Mouse (Mus musculus): ENCODE measurements around the gene Fam229a. TPM values are rescaled to one million over a fixed set of nuclear protein-coding genes. Genes with fewer than 3 reads are reported as not detected.
"Not testable (repeated sequence)": the region's sequence is repeated elsewhere in the genome, so short reads cannot be mapped to it uniquely, and the experiment has no call there.

Gene Fam229a
- polyA plus RNA-seq, 1 experiment: 0.17 TPM

DNA sequence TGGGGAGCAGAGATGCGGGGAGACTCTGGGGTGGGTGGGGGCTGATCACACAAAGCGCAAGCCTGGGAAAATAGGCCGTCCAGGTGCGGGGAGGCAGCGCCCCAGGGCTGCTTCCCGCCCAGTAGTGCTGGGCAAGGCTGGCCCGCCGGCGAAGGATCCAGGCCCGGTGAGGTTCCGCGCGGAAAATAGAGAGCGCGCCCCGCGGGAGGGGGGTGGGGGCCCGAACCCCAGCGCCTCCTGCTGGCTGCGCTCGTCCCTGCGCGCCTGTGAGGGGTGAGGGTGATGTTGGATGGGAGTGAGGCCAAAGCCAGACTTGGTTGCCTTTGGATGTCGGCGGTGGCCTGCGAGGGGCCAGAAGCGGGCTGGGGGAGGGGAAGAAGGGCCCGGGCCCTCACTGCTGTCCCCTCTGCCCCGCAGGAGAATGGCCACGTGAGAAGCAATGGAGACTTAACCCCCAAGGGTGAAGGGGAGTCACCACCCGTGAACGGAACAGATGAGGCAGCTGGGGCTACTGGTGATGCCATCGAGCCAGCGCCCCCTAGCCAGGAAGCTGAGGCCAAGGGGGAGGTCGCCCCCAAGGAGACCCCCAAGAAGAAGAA is 23.4 kb downstream of the Fam229a start:
- 2% methylated on average over 35 of the region's 35 CpGs for WGBS
- DNase-seq (ENCODE audit: low read depth, low spot score): no peak

DNA sequence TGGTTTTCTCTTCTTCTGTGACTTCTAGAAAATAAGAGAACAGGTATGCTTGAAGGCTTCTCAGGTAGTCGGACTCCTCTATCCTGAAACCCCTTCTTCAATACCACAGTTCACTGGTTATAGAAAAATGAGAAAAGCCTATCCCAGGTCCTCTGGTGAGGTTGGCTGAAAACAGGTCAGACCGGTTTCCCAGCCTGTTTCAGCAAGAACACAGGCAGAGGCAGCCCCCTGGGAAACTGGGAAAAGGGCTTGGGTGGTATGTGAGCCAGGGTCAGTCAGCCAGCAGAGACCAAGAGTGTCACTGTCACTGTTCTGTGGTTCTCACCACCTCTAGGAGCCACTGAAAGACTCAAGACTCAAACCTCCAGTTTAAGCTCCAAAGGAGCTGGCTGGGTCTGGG is 25.9 kb downstream of the Fam229a start:
- WGBS: 23% methylated on average over 2 of the region's 2 CpGs
- no peak for DNase-seq (ENCODE audit: low read depth, low spot score)

DNA sequence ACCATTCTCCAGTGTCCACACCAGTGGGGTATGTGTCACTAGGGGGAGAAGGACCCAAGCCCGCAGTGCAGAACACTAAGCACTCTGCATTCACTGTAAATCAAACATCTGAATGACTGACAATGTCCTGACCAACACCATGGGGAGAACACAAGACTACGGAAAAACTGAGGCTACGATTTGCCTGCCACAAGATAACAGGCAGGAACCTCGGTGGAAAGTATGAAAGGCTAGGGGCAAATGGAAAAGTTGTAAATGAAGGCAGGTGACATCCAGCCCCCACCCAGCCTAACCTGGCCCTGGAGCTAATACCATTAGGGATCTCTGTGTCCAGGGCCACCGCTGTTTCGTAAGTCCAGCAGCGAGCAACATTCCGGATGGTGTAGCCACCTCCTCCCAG is 27.5 kb downstream of the Fam229a start:
- 91% methylated on average over 8 of the region's 8 CpGs for WGBS
- no peak for DNase-seq (ENCODE audit: low read depth, low spot score)

DNA sequence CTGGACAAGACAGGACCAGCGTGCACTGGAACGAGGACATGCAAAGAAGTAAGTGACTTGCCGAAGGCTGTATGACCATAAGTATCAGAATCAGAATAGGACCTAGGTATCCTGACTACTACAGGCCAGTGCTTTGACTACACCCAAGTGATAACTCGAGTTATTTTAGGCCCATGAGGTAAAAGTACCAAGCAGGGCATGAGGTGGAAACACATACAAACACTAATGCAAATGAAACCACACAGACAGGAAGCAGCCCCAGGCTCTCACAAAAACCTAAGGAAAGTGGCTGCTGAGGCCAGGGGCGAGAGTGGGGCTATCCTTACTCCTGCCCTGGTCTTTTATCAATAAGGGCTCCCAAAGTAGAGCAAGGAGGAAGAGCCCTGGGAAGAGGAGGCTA is 34.3 kb downstream of the Fam229a start:
- whole genome bisulfite sequencing: 71% methylated on average over 5 of the region's 5 CpGs
- no peak for DNase-seq (ENCODE audit: low read depth, low spot score)

DNA sequence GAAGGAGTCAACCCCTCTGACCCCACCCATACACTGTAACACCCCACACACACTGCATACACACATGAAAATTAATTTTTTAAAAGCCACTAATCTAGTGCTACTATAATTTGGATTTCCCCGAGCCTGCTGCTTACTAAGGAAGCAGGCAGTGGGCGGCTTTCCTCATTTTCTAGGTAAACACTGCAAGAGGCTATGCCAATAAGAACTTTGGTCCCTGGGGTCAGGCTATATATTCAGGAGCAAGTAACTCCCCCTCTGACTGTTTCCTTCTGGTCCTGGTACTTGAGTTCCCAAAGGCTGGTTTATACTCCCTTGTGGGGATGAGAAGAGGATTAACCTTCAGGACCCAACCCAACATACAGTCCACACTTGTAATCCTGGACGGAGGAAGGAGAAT is 34.9 kb downstream of the Fam229a start:
- DNase-seq (ENCODE audit: low read depth, low spot score): no peak
- 33% methylated on average over 3 of the region's 3 CpGs for WGBS

DNA sequence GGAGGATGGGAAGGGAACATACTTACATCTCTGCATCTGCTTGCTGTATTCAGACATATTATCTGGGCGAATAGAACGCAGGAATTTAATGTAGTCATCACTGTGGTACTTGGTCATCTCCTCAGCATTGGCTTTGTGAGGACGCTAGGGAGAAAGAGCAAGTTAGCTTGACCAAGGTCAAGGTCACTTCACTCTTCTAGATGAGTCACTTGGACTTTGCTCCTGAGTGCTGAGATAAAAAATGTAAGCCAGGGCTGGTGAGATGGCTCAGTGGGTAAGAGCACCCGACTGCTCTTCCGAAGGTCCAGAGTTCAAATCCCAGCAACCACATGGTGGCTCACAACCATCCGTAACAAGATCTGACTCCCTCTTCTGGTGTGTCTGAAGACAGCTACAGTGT is 37.9 kb downstream of the Fam229a start:
- 84% methylated on average over 6 of the region's 6 CpGs for WGBS
- not testable (repeated sequence) for DNase-seq (ENCODE audit: low read depth, low spot score)

DNA sequence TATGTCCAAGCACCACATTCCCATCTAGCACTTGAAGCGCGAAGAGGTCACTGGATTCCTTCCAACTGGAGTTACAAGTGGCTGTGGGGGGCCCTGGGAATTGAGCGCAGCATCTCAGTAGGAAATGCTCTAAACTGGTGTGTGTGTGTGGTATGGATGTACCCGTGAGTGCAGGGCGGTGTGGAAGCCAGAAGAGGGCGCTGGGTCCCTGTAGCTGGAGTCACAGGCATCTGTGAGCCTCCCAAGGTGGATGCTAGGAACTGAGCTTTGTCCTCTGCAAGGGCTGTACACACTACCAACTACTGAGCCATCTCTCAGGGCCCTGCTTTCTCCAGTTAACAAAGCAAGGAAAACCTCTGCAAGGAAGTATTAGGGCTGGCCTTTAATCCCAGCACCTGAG is 49.0 kb downstream of the Fam229a start:
- 83% methylated on average over 6 of the region's 6 CpGs for WGBS
- no peak for DNase-seq (ENCODE audit: low read depth, low spot score)

Other genes with a start within 250 kb of the Fam229a start
- gene C77080, start 229.8 kb upstream of the Fam229a start, polyA plus RNA-seq (2012; rRNA removed): 92.7 and 138 TPM in 2 replicates
- 0.92 and 1.1 TPM in 2 replicates for gene Sync, start 203.6 kb upstream of the Fam229a start, polyA plus RNA-seq (2012; rRNA removed)
- gene Rbbp4, start 155.8 kb upstream of the Fam229a start, polyA plus RNA-seq (2012; rRNA removed): 27.1 and 29.3 TPM in 2 replicates
- gene Zbtb8os, start 155.5 kb upstream of the Fam229a start, polyA plus RNA-seq (2012; rRNA removed): 23.1 and 24.9 TPM in 2 replicates
- 10.6 and 11.3 TPM in 2 replicates for gene Zbtb8a, start 113.1 kb upstream of the Fam229a start, polyA plus RNA-seq (2012; rRNA removed)
- gene Zbtb8b, start 50.3 kb upstream of the Fam229a start, polyA plus RNA-seq (2012; rRNA removed): 0.02 TPM in 1 of 2 replicates, not detected in the other
- 22.8 and 26.3 TPM in 2 replicates for gene Bsdc1, start 29.6 kb upstream of the Fam229a start, polyA plus RNA-seq (2012; rRNA removed)
- gene Tssk3, start 168 bp upstream of the Fam229a start, polyA plus RNA-seq (2012; rRNA removed): not detected in 2 replicates
- gene Marcksl1, start 22.4 kb downstream of the Fam229a start, polyA plus RNA-seq (2012; rRNA removed): 29.3 and 50.1 TPM in 2 replicates
- gene Hdac1, start 51.5 kb downstream of the Fam229a start, polyA plus RNA-seq (2012; rRNA removed): 56.6 and 67.3 TPM in 2 replicates
- gene Lck, start 82.5 kb downstream of the Fam229a start, polyA plus RNA-seq (2012; rRNA removed): 20.6 TPM in 2 replicates
- 0.57 and 0.71 TPM in 2 replicates for gene Fam167b, start 87.4 kb downstream of the Fam229a start, polyA plus RNA-seq (2012; rRNA removed)
- gene Eif3i, start 109.5 kb downstream of the Fam229a start, polyA plus RNA-seq (2012; rRNA removed): 325 and 337 TPM in 2 replicates
- 113 and 137 TPM in 2 replicates for gene Tmem234, start 109.5 kb downstream of the Fam229a start, polyA plus RNA-seq (2012; rRNA removed)
- gene Dcdc2b, start 123.1 kb downstream of the Fam229a start, polyA plus RNA-seq (2012; rRNA removed): 0.99 and 1.1 TPM in 2 replicates
- gene Iqcc, start 127.9 kb downstream of the Fam229a start, polyA plus RNA-seq (2012; rRNA removed): 19.2 and 21.1 TPM in 2 replicates
- 9.4 and 12.3 TPM in 2 replicates for gene Ccdc28b, start 132.8 kb downstream of the Fam229a start, polyA plus RNA-seq (2012; rRNA removed)
- gene Txlna, start 149.9 kb downstream of the Fam229a start, polyA plus RNA-seq (2012; rRNA removed): 20.3 and 21.6 TPM in 2 replicates
- 15.1 and 19.7 TPM in 2 replicates for gene Kpna6, start 181.6 kb downstream of the Fam229a start, polyA plus RNA-seq (2012; rRNA removed)
- gene Tmem39b, start 205.6 kb downstream of the Fam229a start, polyA plus RNA-seq (2012; rRNA removed): 21.5 and 23.2 TPM in 2 replicates

All from large intestine, adult 2 months (tissue).